Mouse (Mus musculus): Measurements from ENCODE around the gene Acan.

GRCm38 (mm10) chr7:79147931-79148653 lies 94.8 kb downstream of the Acan start:
- TF ChIP-seq CTCF (IDR thresholded peaks at IDR 0.05; ENCODE audit: low read depth) = no peak
- no peak for TF ChIP-seq EP300 (IDR thresholded peaks at IDR 0.05; ENCODE audit: low read depth)

All from heart, postnatal 0 days (tissue).